Mouse (Mus musculus) urinary bladder, adult 2 months (tissue): Measurements from ENCODE around the gene Iscu. TPM values are rescaled to one million over a fixed set of nuclear protein-coding genes. Genes with fewer than 3 reads are reported as not detected.
"Not testable (repeated sequence)": the region's sequence is repeated elsewhere in the genome, so short reads cannot be mapped to it uniquely, and the experiment has no call there.

Source experiments
- DNase-seq: peaks from one replicate; pipeline ENCODE4 v3.0.0; 2022; ENCODE audit warnings: low spot score
- polyA plus RNA-seq: library from polyadenylated mRNA; depleted of rRNA; stranded (reverse); fragments of >200 nt; gene quantifications from 2 replicates; pipeline ENCODE4 v1.2.3, GENCODE M21; 2012

Iscu gene
- polyA plus RNA-seq, 1 experiment, result 229 TPM

DNA sequence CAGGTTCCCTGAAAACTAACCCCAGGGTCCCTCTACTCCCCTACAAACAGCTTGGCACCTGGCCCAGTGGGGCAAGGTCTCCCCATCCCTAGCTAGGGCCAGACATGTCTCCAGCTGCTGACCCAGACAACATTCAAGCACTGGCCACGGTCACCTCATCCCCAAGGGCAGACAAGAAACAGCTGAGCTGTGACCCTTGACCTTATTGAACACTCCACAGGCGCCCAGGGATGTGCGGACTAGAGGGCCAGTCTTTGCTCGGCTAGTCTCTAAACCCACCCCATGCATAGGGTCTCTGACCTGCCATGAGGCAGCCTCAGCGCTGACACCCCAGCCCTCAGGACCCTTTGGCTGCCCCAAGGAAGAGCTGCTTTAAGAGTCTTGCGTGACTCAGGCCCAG, 16.1 kb downstream of the Iscu start:
- DNase-seq, result no peak

DNA sequence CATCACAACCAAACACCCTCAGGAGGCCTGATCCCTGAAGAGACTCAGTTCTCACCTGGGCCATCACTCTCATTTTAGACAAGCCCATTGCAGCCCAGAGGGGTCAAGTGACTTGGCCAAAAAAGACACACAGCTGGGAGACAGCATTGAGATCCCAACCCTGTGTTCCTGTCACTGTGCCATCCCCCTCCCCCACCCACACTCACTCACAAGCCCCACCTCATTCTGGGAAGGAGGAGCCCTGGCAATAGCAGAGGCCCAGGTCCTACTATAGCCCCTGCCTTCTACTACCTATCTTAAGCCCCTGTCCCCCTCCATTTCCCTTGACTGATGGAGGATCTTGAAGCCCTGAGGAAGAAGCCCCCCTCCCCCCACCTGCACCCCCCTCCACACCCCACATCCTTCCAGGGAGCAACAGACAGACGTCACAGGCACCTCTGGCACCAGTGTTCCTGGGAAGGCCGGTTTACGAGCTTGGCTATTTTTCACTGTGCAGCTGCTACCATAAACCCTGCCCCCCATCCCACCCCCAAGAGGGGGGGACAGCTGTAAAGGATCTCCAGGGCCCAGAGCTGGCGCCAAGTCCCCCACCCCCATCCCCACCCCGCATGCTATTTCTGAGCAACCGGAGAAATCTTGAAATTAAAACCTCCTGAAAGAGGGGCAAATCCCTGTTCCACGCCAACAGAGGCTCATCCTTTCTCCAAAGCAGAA, 16.7 kb downstream of the Iscu start:
- DNase-seq, result no peak

GRCm38 (mm10) chr5:113790453-113791196, 18.1 kb downstream of the Iscu start:
- DNase-seq, result no peak

DNA sequence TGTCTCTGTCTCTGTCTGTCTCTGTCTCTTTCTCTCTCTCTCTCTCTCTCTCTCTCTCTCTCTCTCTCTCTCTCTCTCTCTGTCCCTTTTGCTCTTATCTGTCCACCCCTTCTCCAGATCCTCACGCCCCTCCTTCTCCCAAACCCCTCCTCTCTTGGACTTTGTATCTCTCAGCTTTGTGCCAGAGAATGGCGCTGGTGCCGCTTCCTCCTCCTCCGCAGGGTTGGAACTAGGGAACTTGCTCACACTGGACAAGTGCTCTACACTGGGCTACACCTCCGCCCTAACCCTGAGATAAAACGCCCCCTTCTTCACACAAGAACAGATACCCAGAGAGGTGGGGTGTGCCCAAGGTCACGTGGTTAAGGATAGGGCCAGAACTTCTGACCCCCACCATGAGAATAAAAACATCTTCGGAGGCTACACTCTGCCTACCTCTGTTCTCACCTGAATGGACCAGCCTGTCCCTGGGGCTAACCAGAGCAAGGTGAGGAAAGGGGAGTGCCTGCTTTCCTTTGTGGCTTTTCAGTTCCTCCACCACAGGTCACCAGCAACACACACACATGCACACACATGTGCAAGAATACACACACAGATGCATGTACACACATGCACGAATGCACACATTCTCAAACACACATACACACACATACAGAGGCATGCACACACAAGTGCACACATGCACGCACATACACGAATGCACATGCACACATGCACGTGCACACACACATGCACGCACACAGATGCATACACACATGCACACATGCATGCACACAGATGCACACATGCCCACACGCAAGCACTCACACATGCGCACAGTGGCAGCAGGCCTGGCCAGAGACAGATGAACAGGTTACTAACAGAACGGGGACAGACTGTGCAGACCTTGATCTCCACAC, 18.9 kb downstream of the Iscu start:
- DNase-seq, result no peak

- DNase-seq, result no peak
These were observed 24.0 kb downstream of the Iscu start for GRCm38 (mm10) chr5:113796401-113797148.

DNA sequence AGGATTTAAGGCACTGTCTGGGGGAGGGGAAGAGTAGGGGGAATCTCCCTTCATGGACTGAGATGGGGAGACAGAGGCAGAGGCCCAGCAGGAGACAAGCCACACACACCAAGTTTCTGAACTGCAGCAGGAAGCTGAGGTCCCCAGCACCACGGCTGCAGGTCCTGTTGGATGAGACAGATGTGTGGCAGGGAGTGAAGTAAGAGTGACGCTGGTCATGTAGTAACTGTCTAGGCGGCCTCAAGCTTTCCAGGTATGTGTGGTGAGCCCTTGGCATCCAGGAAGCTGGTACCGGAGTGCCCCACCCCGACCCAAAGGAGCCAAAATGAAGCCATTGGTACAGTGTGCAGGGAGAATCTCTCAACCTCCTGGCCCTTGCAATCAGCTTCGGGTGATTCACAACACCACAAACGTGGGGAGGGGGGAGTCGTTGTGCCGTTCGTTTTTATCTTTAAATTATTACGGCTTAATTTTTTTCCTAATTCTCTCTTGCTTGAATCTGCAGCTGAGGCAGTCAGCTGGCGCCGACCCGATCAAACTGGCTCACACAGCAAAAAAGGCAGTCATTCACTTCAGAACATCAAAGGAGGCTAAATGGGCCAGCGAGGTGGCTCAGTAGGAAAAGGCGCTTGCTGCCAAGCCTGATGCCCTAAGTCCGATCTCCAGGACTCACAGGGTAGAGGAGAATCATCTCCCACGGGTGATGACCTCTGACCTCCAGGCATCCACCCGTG, 24.8 kb downstream of the Iscu start:
- DNase-seq, result no peak

DNA sequence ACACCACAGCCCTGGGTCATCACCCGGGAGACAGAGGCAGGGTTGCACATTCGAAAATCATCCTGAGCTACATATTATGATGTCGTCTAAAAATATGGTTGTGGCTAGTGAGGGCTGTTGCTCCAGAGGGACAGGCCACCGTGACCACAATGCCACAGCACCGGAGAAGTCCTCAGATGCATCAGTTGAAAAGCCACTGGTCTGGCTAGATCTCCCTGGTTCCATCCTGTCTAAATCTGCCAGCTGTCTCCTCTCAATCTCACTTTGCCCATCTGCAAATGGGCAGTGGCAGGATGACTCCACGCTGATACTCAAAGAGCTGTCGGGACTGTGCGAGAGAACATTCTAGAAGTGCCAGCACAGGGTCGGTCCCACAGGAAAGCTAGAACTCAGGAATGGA, 26.0 kb downstream of the Iscu start:
- no peak for DNase-seq

DNA sequence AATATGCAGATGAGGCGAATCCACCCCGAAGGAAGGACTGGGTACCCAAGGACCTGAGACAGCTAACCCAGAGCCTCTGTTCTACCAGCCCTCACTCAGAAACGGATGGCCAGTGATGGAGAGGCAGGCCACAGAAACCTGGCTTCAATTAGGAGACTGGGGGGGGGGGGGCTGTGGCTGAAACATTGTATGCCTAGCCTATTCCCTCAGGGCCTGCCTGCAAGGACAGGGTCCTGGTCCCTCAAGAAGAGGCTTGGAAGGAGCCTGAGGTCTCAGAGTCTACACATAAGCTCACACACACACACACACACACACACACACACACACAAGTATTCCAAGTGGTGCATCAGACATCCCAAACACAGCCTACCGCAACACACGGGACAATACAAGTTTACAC, 27.1 kb downstream of the Iscu start:
- DNase-seq, result no peak

GRCm38 (mm10) chr5:113800280-113800679, 27.7 kb downstream of the Iscu start, which contains the start of gene Tmem119:
TSS of gene Tmem119 (minus strand) at chr5:113800516.
- DNase-seq, result no peak

GRCm38 (mm10) chr5:113804395-113804966, 31.9 kb downstream of the Iscu start:
- DNase-seq, result no peak

GRCm38 (mm10) chr5:113805301-113805700, 32.8 kb downstream of the Iscu start:
- DNase-seq, result no peak

- no peak for DNase-seq
These were observed 33.9 kb downstream of the Iscu start for GRCm38 (mm10) chr5:113806414-113806813.

DNA sequence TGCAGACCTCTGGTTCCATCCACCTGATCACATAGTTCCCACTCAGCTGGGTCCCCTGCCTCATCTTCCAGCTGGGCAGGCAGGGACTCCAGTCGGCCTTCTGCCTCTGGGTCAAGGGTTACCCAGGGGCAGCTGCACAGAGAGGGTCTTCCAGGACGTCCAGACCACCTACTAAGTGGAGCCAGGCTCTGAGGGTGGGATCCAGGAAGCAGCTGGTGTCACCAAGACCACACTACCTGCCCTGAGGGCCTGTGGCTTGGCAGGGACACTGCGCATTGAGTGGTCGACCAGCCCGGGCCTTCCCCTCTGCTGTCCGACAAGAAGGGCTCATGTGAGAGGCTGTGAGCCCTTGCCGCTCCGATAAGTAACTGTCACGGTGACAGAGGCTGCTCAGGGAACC, 35.2 kb downstream of the Iscu start:
- no peak for DNase-seq

DNA sequence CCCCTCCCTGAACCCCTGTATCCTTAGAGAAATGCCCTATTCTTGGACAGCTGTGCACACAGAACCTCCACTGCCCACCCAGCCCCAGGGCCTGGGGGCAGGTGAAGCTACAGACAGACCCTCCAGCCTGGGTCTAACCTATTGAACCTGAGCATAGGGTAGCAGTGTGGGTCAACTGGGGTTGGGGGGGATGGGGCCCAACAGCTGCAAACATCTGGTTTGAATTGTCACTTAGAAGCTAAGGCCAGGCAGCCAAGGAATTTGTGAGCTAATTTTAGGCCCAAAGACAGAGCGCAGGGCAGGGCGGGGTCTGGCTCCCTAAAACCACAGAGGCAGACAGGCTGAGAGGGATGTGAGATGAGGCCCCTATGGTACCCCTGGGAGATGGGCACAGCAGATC, 35.6 kb downstream of the Iscu start:
- no peak for DNase-seq

- no peak for DNase-seq
These were observed 37.6 kb downstream of the Iscu start for GRCm38 (mm10) chr5:113810111-113810510.

DNA sequence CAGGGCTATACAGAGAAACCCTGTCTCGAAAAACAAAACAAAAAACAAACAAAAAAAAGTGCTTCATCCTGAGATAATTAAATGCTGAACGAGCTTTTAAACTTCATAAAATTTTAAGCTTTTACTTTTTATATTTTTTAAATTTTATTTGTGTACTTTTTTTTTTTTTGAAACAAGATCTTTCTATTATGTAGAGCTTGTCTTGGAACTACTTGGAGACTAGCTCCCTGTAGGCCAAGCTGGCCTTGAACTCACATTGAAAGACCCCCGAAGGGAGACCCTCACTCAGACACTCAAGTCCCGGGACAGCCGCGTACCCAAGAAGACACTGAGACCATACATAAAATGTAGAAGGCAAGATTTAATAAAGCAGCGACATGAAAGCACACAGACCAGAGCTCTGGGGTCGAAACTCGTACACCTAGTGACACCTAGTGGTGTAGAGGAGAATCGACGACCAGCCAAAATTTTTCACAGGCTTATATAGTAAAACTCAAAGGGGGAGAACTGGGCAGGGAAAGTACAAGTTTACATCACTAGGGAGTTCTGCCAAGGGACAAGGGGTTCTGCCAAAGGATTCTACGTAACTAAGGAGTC, 39.4 kb downstream of the Iscu start:
- not testable (repeated sequence) for DNase-seq

DNA sequence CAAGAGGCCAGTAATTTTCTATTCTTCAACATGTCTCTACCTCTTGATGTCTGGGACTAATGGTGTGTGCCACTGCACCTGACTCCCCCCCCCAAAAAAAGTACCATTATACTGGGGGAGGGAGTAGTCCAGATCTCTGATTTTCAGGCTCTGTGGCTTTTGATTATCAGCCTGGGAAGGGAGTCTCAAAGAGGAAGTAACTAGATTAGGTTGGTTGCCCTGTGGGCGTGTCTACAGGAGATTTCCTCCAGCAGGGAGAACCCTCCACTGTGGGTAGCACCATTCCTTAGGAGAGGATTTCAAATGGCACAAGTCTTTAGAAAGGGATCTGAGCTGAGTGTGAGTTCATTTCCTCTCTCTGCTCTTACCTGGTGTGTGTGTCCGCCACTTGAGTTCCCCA, 40.1 kb downstream of the Iscu start:
- no peak for DNase-seq

DNA sequence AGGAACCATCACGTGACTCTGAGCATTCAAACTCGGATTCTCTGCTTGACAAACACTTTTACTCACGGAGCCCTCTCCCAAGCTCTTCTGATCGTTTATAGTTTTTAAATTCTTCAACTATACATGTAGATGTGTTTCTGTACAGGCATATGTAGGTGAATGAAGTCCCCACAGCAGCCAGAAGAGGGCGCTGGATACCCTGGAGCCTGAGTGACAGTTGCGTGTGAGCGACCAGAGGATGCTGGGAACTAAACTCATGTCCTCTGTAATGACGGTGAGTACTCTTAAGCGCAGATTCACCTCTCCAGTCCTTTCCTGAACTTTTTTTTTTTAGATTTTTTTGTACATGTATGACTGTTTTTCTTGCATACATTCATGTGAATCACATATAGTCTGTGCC, 41.1 kb downstream of the Iscu start:
- no peak for DNase-seq

GRCm38 (mm10) chr5:113814111-113815040, 41.8 kb downstream of the Iscu start:
- DNase-seq, result no peak
